Mouse (Mus musculus): ENCODE measurements around the gene Col23a1.

DNA sequence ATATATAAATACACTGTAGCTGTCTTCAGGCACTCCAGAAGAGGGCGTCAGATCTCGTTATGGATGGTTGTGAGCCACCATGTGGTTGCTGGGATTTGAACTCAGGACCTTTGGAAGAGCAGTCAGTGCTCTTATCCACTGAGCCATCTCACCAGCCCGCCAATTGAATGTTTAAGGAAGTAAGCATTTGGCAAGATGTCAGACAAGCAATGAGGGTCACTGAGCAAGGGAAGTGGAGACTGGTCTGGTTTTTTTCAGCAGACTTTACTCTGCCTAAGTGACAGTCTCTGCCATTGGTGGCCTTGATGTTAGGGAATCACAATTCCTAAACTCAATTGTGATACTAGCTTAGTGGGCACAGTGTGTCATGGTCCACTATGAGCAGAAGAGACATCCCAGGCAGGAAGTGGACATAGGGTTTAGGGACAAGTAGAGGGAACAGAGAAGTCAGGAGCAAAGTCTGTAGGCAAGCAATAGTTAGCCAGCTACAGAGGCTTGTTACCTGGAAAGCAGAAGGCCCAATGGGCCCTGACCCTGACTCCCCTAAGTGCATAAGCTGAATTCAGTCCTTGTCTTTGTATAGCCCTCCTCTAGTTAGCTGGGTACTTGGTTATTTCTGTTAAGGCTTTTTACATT is 305.1 kb downstream of the Col23a1 start:
- TF ChIP-seq CTCF (conservative IDR thresholded peaks at IDR 0.05; ENCODE audit: insufficient read depth, insufficient read length, low read depth, low read length) (no peak), POLR2A (IDR thresholded peaks at IDR 0.05; ENCODE audit: low read depth, low read length) (no peak)

Data from kidney, adult 2 months (tissue).